Mouse (Mus musculus) gastrocnemius, adult 8-10 months (tissue): ENCODE results near the gene Tom1l2. TPM values are rescaled to one million over a fixed set of nuclear protein-coding genes. Genes with fewer than 3 reads are reported as not detected.

Experiments
- DNase-seq, 2 experiments: peaks; one replicate each; pipeline ENCODE4 v3.0.0; 2022; ENCODE audit warnings: low spot score in 2 of 2
- total RNA-seq, 4 experiments: library from RNA; stranded (reverse); gene quantifications; 2 replicates each; pipeline ENCODE4 v1.2.4; 2022

The Tom1l2 gene
- total RNA-seq, 4 experiments from 2014 or later, result 61.0 to 68.8 (median 65.7) TPM

GRCm38 (mm10) chr11:60231951-60232350, 120.8 kb downstream of the Tom1l2 start:
- DNase-seq, result no peak

DNA sequence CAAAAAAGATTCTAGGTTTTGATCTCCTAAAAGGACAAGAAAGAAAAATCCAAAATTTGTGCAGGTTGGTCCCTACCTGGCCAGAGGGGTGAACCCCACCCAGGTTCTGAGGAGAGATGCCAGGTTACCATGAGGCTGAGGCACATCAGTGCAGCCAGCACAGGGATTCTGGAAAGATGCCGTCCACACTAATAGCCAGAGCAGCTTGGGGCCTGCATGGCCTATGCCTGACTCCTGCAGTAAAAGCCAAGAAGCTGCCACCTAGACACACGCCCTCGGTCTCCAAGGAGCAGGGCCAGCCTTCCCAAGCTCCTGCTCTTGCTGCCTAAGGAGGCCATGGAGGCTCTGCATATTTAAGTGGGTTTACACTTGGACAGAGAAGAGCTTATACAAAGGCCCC, 121.4 kb downstream of the Tom1l2 start:
- DNase-seq, result no peak

GRCm38 (mm10) chr11:60230512-60230911, 122.2 kb downstream of the Tom1l2 start:
- no peak for DNase-seq

- no peak for DNase-seq
Observed at GRCm38 (mm10) chr11:60229821-60230220, 122.9 kb downstream of the Tom1l2 start.

GRCm38 (mm10) chr11:60228525-60228924, 124.2 kb downstream of the Tom1l2 start:
- no peak for DNase-seq

GRCm38 (mm10) chr11:60225874-60226273, 126.8 kb downstream of the Tom1l2 start:
- DNase-seq, result no peak

GRCm38 (mm10) chr11:60224676-60225075, 128.0 kb downstream of the Tom1l2 start:
- DNase-seq, result no peak

GRCm38 (mm10) chr11:60222469-60223236, 130.1 kb downstream of the Tom1l2 start, which contains the start of gene Srebf1:
TSS of gene Srebf1 (minus strand) at chr11:60222581.
- peak; percentile 75 to 82 for DNase-seq

DNA sequence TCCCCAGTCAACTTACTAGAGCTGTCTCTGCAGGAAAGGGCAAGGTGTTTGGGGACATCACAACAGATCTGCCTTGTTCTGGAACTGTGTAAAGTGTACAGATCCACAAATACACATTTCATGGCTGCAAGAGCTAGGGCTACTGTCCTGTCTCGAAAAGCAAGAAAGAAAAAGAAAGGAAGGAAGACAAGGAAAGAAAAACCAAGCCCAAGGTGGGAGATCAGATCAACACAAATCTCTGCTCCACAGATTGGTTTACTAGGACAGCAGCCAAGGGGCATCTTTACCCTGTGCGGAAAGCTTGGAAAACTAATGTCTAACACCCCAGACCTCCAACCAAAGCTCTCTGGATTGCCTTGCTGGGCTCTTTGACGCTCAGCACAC, 130.6 kb downstream of the Tom1l2 start:
- DNase-seq, result no peak

DNA sequence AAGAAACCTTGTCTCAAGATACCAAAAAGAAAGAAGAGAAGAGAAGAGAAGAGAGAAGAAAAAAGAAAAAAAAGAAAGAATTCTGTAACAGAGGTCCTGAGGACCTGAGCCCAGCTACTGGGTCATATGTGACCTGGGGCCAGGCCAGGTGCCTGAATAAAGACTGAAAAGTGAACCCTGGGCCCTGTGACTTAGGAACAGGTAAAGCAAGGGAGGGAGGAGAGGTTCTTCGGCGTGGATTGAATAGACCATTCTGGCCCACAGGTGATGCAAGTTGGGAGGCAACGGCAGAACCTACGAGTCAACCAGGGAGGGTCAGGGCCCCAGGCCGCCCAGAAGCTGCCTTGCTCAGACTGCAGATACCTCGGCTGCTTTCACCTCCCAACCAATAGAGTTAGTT, 131.3 kb downstream of the Tom1l2 start:
- no peak for DNase-seq

- peak; percentile 90 to 94 for DNase-seq
Observed at GRCm38 (mm10) chr11:60220291-60220804, 132.4 kb downstream of the Tom1l2 start.

- no peak for DNase-seq
Observed at GRCm38 (mm10) chr11:60219609-60220008, 133.1 kb downstream of the Tom1l2 start.

DNA sequence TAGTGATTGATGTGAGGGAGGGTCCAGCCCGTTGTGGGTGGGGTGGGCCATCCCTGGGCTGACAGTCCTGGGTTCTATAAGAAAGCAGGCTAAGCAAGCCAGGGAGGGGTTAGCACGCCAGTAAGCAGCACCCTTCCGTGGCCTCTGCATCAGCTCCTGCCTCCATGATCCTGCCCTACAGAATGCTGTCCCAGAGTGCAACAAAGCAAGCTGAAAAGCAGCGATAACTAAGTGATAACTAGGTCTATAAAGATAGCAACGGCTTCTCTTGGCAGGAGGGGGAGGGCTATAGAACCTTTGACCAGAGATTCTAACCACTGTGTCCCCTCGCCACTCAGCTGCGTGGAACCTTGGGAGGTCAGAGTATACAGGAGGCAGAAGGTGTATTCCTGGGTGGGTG, 135.2 kb downstream of the Tom1l2 start:
- DNase-seq, result no peak

DNA sequence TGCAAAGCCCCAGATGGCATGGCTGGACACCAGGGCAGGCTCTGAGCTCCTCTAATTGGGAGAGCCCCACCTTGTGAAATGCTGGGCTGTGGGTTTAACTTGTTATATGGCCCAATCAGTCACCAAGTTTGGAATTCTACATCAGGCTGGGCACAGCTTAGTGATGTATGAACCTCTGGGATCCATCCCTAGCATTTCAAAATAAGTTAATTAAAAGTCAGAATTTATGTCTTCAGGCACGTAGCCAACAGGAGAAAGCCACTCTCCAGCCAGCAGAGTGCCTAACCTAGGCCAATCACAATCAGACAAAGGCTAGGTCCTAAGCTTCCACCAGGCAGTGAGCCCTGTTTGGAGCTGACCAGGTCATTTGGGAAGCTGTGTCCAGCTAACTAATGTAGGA, 136.0 kb downstream of the Tom1l2 start:
- DNase-seq, result no peak

DNA sequence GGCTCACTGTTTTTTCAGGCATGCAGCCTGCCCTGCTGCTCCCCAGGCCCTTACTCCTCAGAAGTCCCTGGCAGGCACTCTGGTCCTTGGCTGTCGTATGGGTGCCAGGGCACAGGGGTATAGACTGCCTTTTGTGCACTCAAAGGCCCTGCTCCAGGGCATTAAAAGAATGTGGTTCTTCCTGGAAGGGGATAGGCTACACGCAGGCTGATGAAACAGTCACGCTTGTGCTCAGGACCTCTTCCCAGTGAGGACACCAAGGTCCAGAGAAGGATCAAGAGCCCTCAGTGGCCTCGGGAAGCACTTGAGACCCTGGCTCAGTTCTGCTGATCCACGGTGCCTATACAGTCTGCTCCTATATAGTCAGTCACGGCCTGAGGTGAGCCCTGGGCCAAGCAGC, 139.4 kb downstream of the Tom1l2 start:
- DNase-seq, result no peak

GRCm38 (mm10) chr11:60211761-60212160, 140.9 kb downstream of the Tom1l2 start:
- DNase-seq, result no peak

DNA sequence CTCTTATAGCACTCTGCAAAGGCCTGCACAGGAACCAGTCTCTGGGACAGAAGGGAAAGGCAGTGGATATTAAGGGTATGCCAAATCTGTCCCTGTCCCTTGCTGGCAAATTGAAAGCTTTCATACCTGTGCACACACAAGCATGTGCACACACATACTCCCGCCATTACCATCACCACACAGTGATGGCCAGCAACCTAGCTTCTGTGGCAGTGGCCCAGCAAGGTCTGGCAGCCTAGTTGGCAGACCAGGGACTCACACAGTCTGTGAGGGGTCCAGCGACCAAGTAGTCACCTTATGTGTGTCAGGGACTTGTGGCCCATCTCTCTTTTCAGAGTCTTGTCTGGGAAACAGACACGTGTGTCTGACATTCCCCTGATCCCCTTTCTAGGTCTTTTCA, 141.6 kb downstream of the Tom1l2 start:
- no peak for DNase-seq

GRCm38 (mm10) chr11:60210305-60210724, 142.4 kb downstream of the Tom1l2 start:
- DNase-seq, result peak; percentile 95 to 96

GRCm38 (mm10) chr11:60209933-60210249, 142.8 kb downstream of the Tom1l2 start:
- no peak for DNase-seq

- peak; percentile 55 to 75 for DNase-seq
Observed at GRCm38 (mm10) chr11:60209217-60209932, 143.3 kb downstream of the Tom1l2 start.

DNA sequence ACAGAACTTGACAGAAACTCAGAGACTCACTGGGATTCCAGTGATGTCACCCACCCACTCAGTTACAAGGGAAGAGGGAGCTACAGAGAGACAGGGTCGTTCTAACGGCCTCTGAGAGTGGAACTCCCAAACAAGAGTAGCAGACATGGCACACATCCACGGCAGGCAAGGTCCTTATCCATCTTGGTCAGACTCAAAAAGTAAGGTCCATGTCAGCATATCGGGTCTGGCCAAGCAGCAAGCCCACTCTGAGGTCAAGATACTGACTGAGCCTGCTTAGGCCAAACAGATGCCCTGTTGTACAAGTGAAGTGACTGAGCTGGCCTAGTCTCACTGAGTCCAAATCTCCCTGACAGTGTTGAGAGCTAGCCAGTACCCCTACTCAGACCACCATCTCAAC, 144.0 kb downstream of the Tom1l2 start:
- DNase-seq, result no peak

DNA sequence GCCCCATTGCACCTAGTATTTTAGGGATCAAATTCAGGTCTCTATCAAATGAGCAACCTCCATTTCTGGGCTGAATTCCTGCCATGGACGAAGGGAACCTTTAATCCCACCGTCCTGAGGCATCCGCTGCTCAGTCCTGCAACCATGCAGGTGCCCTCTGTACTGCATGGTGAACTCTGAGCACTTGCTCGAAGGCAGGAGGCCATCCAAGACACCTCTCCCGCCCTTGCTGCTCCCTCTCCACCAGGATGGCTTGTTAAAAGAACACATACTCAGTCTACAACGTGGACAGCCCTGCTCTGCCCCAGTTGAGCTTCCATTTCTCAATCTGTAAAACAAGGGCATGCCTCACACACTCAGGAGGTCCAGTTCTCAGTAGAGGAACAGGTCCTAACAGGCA, 144.5 kb downstream of the Tom1l2 start:
- DNase-seq, result no peak

- no peak for DNase-seq
Observed at GRCm38 (mm10) chr11:60206207-60206606, 146.5 kb downstream of the Tom1l2 start.
